Mouse (Mus musculus) heart, postnatal 10 days (tissue): ENCODE measurements around the gene Vps41. TPM values are rescaled to one million over a fixed set of nuclear protein-coding genes. Genes with fewer than 3 reads are reported as not detected.
A peak's percentile ranks its signal among the peaks of the same experiment; 100 is the strongest.

Experiments used
- DNase-seq, 2 experiments: peaks; one replicate each; pipeline ENCODE4 v3.0.0; 2021
- intact Hi-C: fragments of 180-260 bp; cut with DNase I; formaldehyde crosslinking; loops from one replicate; pipeline ENCODE4 v1.15.1; 2025
- total RNA-seq, 2 experiments: library from RNA; stranded (reverse); gene quantifications; 2 replicates each; pipeline ENCODE4 v1.2.3; 2021

The Vps41 gene
- total RNA-seq, 2 experiments from 2014 or later, result 38.3 to 42.5 TPM

GRCm38 (mm10) chr13:18791314-18791713 is 74.2 kb downstream of the Vps41 start:
- DNase-seq, result no peak
- intact Hi-C loops, result no loop called here

GRCm38 (mm10) chr13:18791724-18792123 is 74.6 kb downstream of the Vps41 start:
- no peak for DNase-seq

GRCm38 (mm10) chr13:18794454-18794853 is 77.4 kb downstream of the Vps41 start:
- no peak for DNase-seq
- intact Hi-C loops, result no loop called here

More at GRCm38 (mm10) chr13:18791724-18792123, 74.6 kb downstream of the Vps41 start:
- intact Hi-C loops, result no loop called here

GRCm38 (mm10) chr13:18797555-18797954 is 80.5 kb downstream of the Vps41 start:
- intact Hi-C loops, result no loop called here
- no peak for DNase-seq

- no peak for DNase-seq
- intact Hi-C loops, result no loop called here
Observed at GRCm38 (mm10) chr13:18800434-18800833, 83.3 kb downstream of the Vps41 start.

GRCm38 (mm10) chr13:18809465-18809864 is 92.4 kb downstream of the Vps41 start:
- intact Hi-C loops, result loop anchor here (2.0 kb wide), 1 partner anchor 973 kb away; no protein-coding TSS in a partner anchor
- no peak for DNase-seq

- peak; percentile 72 to 84 for DNase-seq
Observed at GRCm38 (mm10) chr13:18809978-18810675, 93.0 kb downstream of the Vps41 start.

GRCm38 (mm10) chr13:18824420-18825123 is 107.5 kb downstream of the Vps41 start:
- intact Hi-C loops, result no loop called here
- no peak for DNase-seq

More at GRCm38 (mm10) chr13:18809978-18810675, 93.0 kb downstream of the Vps41 start:
- intact Hi-C loops, result loop anchor here (1.0 to 5.0 kb wide), 4 partner anchors 478 to 973 kb away; no protein-coding TSS in a partner anchor

- DNase-seq, result no peak
- intact Hi-C loops, result no loop called here
Observed at GRCm38 (mm10) chr13:18827029-18827428, 109.9 kb downstream of the Vps41 start.

- intact Hi-C loops, result no loop called here
- no peak for DNase-seq
Observed at GRCm38 (mm10) chr13:18830486-18830885, 113.4 kb downstream of the Vps41 start.

- no peak for DNase-seq
- intact Hi-C loops, result no loop called here
Observed at GRCm38 (mm10) chr13:18839231-18839630, 122.1 kb downstream of the Vps41 start.

- no peak for DNase-seq
- intact Hi-C loops, result no loop called here
Observed at GRCm38 (mm10) chr13:18840366-18840765, 123.3 kb downstream of the Vps41 start.

- intact Hi-C loops, result no loop called here
- DNase-seq, result no peak
Observed at GRCm38 (mm10) chr13:18841019-18841418, 123.9 kb downstream of the Vps41 start.

- DNase-seq, result no peak
- intact Hi-C loops, result no loop called here
Observed at GRCm38 (mm10) chr13:18841752-18842282, 124.7 kb downstream of the Vps41 start.

GRCm38 (mm10) chr13:18842556-18842955 is 125.5 kb downstream of the Vps41 start:
- DNase-seq, result no peak
- intact Hi-C loops, result no loop called here

GRCm38 (mm10) chr13:18843546-18843945 is 126.5 kb downstream of the Vps41 start:
- intact Hi-C loops, result no loop called here
- no peak for DNase-seq

- no peak for DNase-seq
- intact Hi-C loops, result no loop called here
Observed at GRCm38 (mm10) chr13:18847386-18847785, 130.3 kb downstream of the Vps41 start.

- intact Hi-C loops, result no loop called here
Observed at GRCm38 (mm10) chr13:18849563-18849962, 132.5 kb downstream of the Vps41 start.

GRCm38 (mm10) chr13:18851182-18851581 is 134.1 kb downstream of the Vps41 start:
- intact Hi-C loops, result no loop called here
- no peak for DNase-seq

More at GRCm38 (mm10) chr13:18849563-18849962, 132.5 kb downstream of the Vps41 start:
- no peak for DNase-seq

- no peak for DNase-seq
- intact Hi-C loops, result no loop called here
Observed at GRCm38 (mm10) chr13:18852718-18853117, 135.6 kb downstream of the Vps41 start.

- no peak for DNase-seq
- intact Hi-C loops, result no loop called here
Observed at GRCm38 (mm10) chr13:18856026-18856802, 139.1 kb downstream of the Vps41 start.
